Mouse (Mus musculus) neural tube, embryonic 13.5 days (tissue): Measurements from ENCODE around the gene Commd6. TPM values are rescaled to one million over a fixed set of nuclear protein-coding genes. Genes with fewer than 3 reads are reported as not detected.
A peak's percentile ranks its signal among the peaks of the same experiment; 100 is the strongest.

ENCODE experiments used
- ATAC-seq: fragments of 200-750 bp; cut with Nextera tagmentation; 2 replicates; pipeline ENCODE4 v1.8.0; 2017; ENCODE audit warnings: low read depth, mild to moderate bottlenecking, moderate TSS enrichment, moderate library complexity
- H3K27ac ChIP-seq: fragments of 300-500 bp; sonication (generic); replicated peaks from 2 replicates; pipeline ENCODE4 v1.5.1; 2015; ENCODE audit warnings: moderate library complexity, mild to moderate bottlenecking, inconsistent platforms
- H3K27me3 ChIP-seq: fragments of 300-500 bp; sonication (generic); 2 replicates; pipeline ENCODE4 v1.6.1; 2015; ENCODE audit warnings: mild to moderate bottlenecking, inconsistent platforms
- H3K36me3 ChIP-seq: fragments of 300-500 bp; sonication (generic); 2 replicates; pipeline ENCODE4 v1.6.1; 2015; ENCODE audit warnings: mild to moderate bottlenecking, inconsistent platforms
- H3K4me1 ChIP-seq: fragments of 300-500 bp; sonication (generic); replicated peaks from 2 replicates; pipeline ENCODE4 v1.6.1; 2015; ENCODE audit warnings: inconsistent platforms
- H3K4me2 ChIP-seq: fragments of 300-500 bp; sonication (generic); 2 replicates; pipeline ENCODE4 v1.6.1; 2015; ENCODE audit warnings: inconsistent platforms, mild to moderate bottlenecking, moderate library complexity
- H3K4me3 ChIP-seq: fragments of 300-500 bp; sonication (generic); 2 replicates; pipeline ENCODE4 v1.5.1; 2015; ENCODE audit warnings: mild to moderate bottlenecking, inconsistent platforms
- H3K9ac ChIP-seq: fragments of 300-500 bp; sonication (generic); 2 replicates; pipeline ENCODE4 v1.6.1; 2015; ENCODE audit warnings: moderate library complexity, mild to moderate bottlenecking, inconsistent platforms
- H3K9me3 ChIP-seq: fragments of 300-500 bp; sonication (generic); 2 replicates; pipeline ENCODE4 v1.6.1; 2016; ENCODE audit warnings: inconsistent platforms
- WGBS: fragments of 180-500 bp; shearing (Covaris S2); methylation state at CpG from one replicate; pipeline ENCODE4 v1.1.7; 2015; 5-methylcytosine and 5-hydroxymethylcytosine counted together
- polyA plus RNA-seq: library from polyadenylated mRNA; unstranded; fragments of >200 nt; fragmentation: Nextera tagmentation; extraction: Ambion mirVana; gene quantifications from 2 replicates; pipeline ENCODE4 v1.2.1, GENCODE M21; 2015

The Commd6 gene
- polyA plus RNA-seq, 1 experiment from 2014 or later = 111 TPM

GRCm38 (mm10) chr14:101653581-101654525 is 13.4 kb upstream of the Commd6 start, which contains the start of gene Uchl3:
Uchl3 (plus strand) TSS chr14:101653967.
- peak within 1 kb of the TSS; percentile 94 for H3K9ac ChIP-seq
- peak; percentile 91 for ATAC-seq
- peak within 1 kb of the TSS; percentile 73 for H3K27ac ChIP-seq
- no peaks in the 10 kb centered on the region for H3K27me3 ChIP-seq
- no peaks in the 10 kb centered on the region for H3K9me3 ChIP-seq
- WGBS = under 1% methylated on average over 67 of the region's 81 CpGs
- no peaks in the 10 kb centered on the region for H3K36me3 ChIP-seq
- H3K4me1 ChIP-seq = peaks cover 19% of the 10 kb centered on the region
- H3K4me2 ChIP-seq = peak within 1 kb of the TSS; percentile 85
- peak within 1 kb of the TSS; percentile 78 for H3K4me3 ChIP-seq

DNA sequence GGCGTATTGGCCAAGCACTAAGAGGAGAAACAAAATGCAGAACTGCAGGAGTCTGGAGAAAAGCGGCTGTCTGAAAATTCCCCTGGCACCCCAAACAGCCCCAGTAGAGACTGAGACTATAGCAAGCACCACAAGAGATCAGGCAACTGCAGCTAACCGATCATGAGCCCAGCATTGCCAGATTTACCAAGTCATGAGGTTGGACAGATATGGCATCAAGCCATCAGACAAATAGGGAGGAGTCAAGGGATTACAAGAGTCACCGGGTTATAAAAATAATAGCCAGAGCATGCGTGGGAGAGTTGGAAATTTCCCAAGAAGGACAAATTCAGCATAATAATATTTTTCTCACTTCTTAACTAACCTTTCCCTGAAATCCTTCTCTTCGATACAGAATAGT is 12.1 kb upstream of the Commd6 start:
- no peak overlapping the region for H3K9ac ChIP-seq
- no peaks in the 10 kb centered on the region for H3K27me3 ChIP-seq
- WGBS = 93% methylated on average over 6 of the region's 6 CpGs
- H3K4me3 ChIP-seq = no peak overlapping the region
- ATAC-seq = no peak
- H3K4me2 ChIP-seq = no peak overlapping the region
- H3K27ac ChIP-seq = no peak overlapping the region
- peaks cover 17% of the 10 kb centered on the region for H3K4me1 ChIP-seq
- H3K9me3 ChIP-seq = no peaks in the 10 kb centered on the region
- H3K36me3 ChIP-seq = no peaks in the 10 kb centered on the region

DNA sequence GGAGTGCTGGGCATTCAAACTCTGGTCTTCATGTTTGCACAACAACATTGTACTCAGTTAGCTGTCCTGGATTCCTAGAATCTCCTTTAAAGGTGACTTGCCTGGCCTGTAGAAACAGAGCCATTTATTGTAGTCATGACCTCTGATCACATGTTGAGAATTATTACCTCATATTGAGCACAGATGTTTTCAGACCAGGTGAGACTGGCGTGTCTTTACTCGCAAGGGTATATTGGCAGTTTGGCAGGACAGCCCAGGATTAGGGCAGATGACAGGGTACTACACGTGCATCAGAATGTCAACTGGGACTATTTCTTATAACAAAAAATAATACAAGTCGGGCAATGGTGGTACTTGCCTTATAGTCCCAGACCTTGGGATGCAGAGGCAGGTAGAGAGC is 10.1 kb upstream of the Commd6 start:
- no peaks in the 10 kb centered on the region for H3K9me3 ChIP-seq
- H3K27ac ChIP-seq = no peak overlapping the region
- no peak for ATAC-seq
- H3K4me1 ChIP-seq = peaks cover 11% of the 10 kb centered on the region
- 86% methylated on average over 4 of the region's 4 CpGs for WGBS
- no peaks in the 10 kb centered on the region for H3K36me3 ChIP-seq
- H3K4me2 ChIP-seq = no peak overlapping the region
- no peak overlapping the region for H3K4me3 ChIP-seq
- H3K27me3 ChIP-seq = no peaks in the 10 kb centered on the region
- no peak overlapping the region for H3K9ac ChIP-seq

- H3K4me2 ChIP-seq = no peak overlapping the region
- no peaks in the 10 kb centered on the region for H3K9me3 ChIP-seq
- H3K27ac ChIP-seq = no peak overlapping the region
- H3K36me3 ChIP-seq = no peaks in the 10 kb centered on the region
- no peaks in the 10 kb centered on the region for H3K27me3 ChIP-seq
- no peak overlapping the region for H3K9ac ChIP-seq
- ATAC-seq = no peak
- 86% methylated on average over 1 of the region's 1 CpGs for WGBS
- H3K4me1 ChIP-seq = no peaks in the 10 kb centered on the region
- H3K4me3 ChIP-seq = no peak overlapping the region
Observed at GRCm38 (mm10) chr14:101644948-101645347, 4.5 kb upstream of the Commd6 start.

GRCm38 (mm10) chr14:101637381-101637780 is 3.1 kb downstream of the Commd6 start:
- H3K27ac ChIP-seq = no peak overlapping the region
- no peak overlapping the region for H3K9ac ChIP-seq
- H3K9me3 ChIP-seq = no peaks in the 10 kb centered on the region
- no peak for ATAC-seq
- no peaks in the 10 kb centered on the region for H3K27me3 ChIP-seq
- H3K4me3 ChIP-seq = no peak overlapping the region
- H3K36me3 ChIP-seq = peaks cover 29% of the 10 kb centered on the region
- H3K4me1 ChIP-seq = peaks cover 12% of the 10 kb centered on the region
- WGBS = 90% methylated on average over 6 of the region's 6 CpGs
- H3K4me2 ChIP-seq = no peak overlapping the region

- ATAC-seq = no peak
Observed at GRCm38 (mm10) chr14:101635765-101636164, 4.7 kb downstream of the Commd6 start.

GRCm38 (mm10) chr14:101630548-101630947 is 9.9 kb downstream of the Commd6 start:
- Histone ChIP-seq H3K9me3 (no peaks in the 10 kb centered on the region), H3K4me2 (no peak overlapping the region), H3K27ac (no peak overlapping the region), H3K36me3 (peaks cover 35% of the 10 kb centered on the region), H3K4me1 (no peaks in the 10 kb centered on the region), H3K4me3 (no peak overlapping the region), H3K9ac (no peak overlapping the region), H3K27me3 (no peaks in the 10 kb centered on the region)
- WGBS = 85% methylated on average over 2 of the region's 2 CpGs
- no peak for ATAC-seq

More at GRCm38 (mm10) chr14:101635765-101636164, 4.7 kb downstream of the Commd6 start:
- Histone ChIP-seq H3K4me2 (no peak overlapping the region), H3K4me1 (peaks cover 12% of the 10 kb centered on the region), H3K4me3 (no peak overlapping the region), H3K27me3 (no peaks in the 10 kb centered on the region), H3K9ac (no peak overlapping the region), H3K9me3 (no peaks in the 10 kb centered on the region), H3K36me3 (peaks cover 37% of the 10 kb centered on the region), H3K27ac (no peak overlapping the region)
- WGBS = 97% methylated on average over 1 of the region's 1 CpGs

- no peak overlapping the region for H3K9ac ChIP-seq
- 88% methylated on average over 5 of the region's 5 CpGs for WGBS
- no peak for ATAC-seq
Observed at GRCm38 (mm10) chr14:101617680-101618079, 22.8 kb downstream of the Commd6 start.

DNA sequence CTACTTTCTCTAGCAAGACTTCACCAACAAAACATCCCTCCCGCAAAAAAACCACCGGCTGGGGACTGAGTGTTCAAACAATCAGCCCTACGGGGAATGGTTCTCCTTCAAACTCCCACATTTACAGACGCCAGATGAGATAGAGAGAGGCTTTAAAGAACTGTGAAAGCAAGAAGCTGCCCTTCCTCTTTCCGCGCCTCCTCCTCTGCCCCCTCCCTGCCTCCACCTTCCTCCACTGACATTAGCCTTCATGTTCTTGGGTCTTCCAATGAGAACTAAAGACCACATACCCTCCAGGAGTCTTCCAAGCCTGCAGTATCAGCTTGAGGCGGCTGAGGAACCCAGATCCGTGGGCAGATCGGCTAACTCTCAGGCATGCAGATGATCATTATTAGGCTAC is 24.3 kb downstream of the Commd6 start:
- no peaks in the 10 kb centered on the region for H3K27me3 ChIP-seq
- no peak overlapping the region for H3K9ac ChIP-seq
- WGBS = 81% methylated on average over 9 of the region's 9 CpGs
- H3K4me3 ChIP-seq = no peak overlapping the region
- no peak overlapping the region for H3K4me2 ChIP-seq
- no peaks in the 10 kb centered on the region for H3K4me1 ChIP-seq
- no peaks in the 10 kb centered on the region for H3K36me3 ChIP-seq
- no peak overlapping the region for H3K27ac ChIP-seq
- no peak for ATAC-seq
- H3K9me3 ChIP-seq = no peaks in the 10 kb centered on the region

More at GRCm38 (mm10) chr14:101617680-101618079, 22.8 kb downstream of the Commd6 start:
- Histone ChIP-seq H3K4me3 (no peak overlapping the region), H3K4me1 (no peaks in the 10 kb centered on the region), H3K27me3 (no peaks in the 10 kb centered on the region), H3K36me3 (no peaks in the 10 kb centered on the region), H3K9me3 (no peaks in the 10 kb centered on the region), H3K4me2 (no peak overlapping the region), H3K27ac (no peak overlapping the region)

DNA sequence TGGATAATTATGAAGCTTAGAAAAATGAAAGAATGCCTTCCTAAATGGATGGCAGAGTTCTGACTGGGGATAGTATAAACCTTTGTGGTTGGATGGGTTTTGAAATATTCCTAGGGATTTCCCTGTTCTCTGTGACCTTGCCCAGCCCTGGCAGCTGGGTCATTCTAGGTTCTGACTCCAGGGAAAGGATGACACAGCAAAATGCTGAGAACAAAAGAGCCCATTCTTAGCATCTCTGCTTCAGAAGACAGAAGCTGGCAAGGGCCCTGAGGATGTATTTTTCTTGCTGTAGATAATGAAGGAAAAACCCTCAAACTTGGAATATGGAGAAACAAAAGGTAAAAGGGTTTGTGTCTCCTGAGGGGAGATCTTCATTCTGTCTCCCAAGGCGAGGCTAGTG is 27.3 kb downstream of the Commd6 start:
- Histone ChIP-seq H3K9ac (no peak overlapping the region), H3K4me2 (no peak overlapping the region), H3K36me3 (no peaks in the 10 kb centered on the region), H3K4me1 (no peaks in the 10 kb centered on the region), H3K9me3 (no peaks in the 10 kb centered on the region), H3K27ac (no peak overlapping the region), H3K4me3 (no peak overlapping the region), H3K27me3 (0 out of 2 replicates have a peak, but pooled peaks cover under 1% of the 10 kb centered on the region)
- WGBS = 61% methylated on average over 1 of the region's 1 CpGs
- ATAC-seq = no peak

DNA sequence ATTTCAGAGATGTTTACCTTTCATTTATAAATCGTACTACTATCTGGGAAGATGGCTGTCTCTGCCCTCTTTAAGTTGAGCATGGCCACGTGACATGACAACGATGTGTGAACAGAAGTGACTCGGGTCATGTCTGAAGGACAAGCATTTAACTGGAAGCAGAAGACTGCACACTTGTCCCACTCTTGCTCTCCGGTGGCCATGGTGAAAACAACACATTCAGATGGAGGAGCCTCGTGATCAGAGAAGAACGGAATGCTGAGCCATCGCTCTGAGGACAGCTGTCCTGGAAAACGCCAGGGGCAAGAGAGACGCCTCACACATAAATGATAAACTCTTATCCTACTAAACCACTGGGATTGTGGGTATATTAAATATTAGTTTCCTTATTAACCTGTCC is 29.8 kb downstream of the Commd6 start:
- H3K27ac ChIP-seq = no peak overlapping the region
- WGBS = 85% methylated on average over 10 of the region's 10 CpGs
- no peak overlapping the region for H3K4me3 ChIP-seq
- peaks cover 13% of the 10 kb centered on the region; the same call in 1 of the 2 replicates for H3K27me3 ChIP-seq
- H3K36me3 ChIP-seq = no peaks in the 10 kb centered on the region
- H3K4me1 ChIP-seq = peaks cover 9% of the 10 kb centered on the region
- H3K9me3 ChIP-seq = no peaks in the 10 kb centered on the region
- ATAC-seq = no peak
- no peak overlapping the region for H3K9ac ChIP-seq
- no peak overlapping the region for H3K4me2 ChIP-seq

- Histone ChIP-seq H3K9ac (peak within 1 kb of the TSS; percentile 79), H3K27ac (peak within 1 kb of the TSS; percentile 54), H3K36me3 (no peaks in the 10 kb centered on the region), H3K4me1 (peaks cover 9% of the 10 kb centered on the region), H3K4me3 (peak within 1 kb of the TSS; percentile 85), H3K4me2 (peak within 1 kb of the TSS; percentile 94), H3K27me3 (peaks cover 13% of the 10 kb centered on the region; the same call in 1 of the 2 replicates), H3K9me3 (no peaks in the 10 kb centered on the region)
- under 1% methylated on average over 59 of the region's 62 CpGs for WGBS
- peak; percentile 90 for ATAC-seq
Observed at GRCm38 (mm10) chr14:101608519-101609368, 31.7 kb downstream of the Commd6 start, which contains the start of gene Tbc1d4. Tbc1d4 (minus strand) TSS chr14:101609191.
